Mouse (Mus musculus) MEL (cell line): ENCODE measurements around the gene Gle1.

Experiments
- CTCF ChIP-seq, 3 experiments: IDR thresholded peaks in 2 of 3; conservative IDR thresholded peaks in 1 of 3; 2 replicates each; pipeline ENCODE4 v1.5.1; 2011 to 2012; ENCODE audit warnings: low read length in 3 of 3, low read depth in 2 of 3, mild to moderate bottlenecking in 2 of 3, improper control_type of control experiment in 1 of 3, inconsistent platforms in 1 of 3, mixed read lengths in 1 of 3, moderate library complexity in 1 of 3; ENCODE audit not compliant: control insufficient read depth in 1 of 3, insufficient read depth in 1 of 3, poor library complexity in 1 of 3, severe bottlenecking in 1 of 3
- NRF1 ChIP-seq: IDR thresholded peaks from 2 replicates; pipeline ENCODE4 v1.6.1; 2014; ENCODE audit warnings: low read depth, mild to moderate bottlenecking, inconsistent platforms, low read length, improper control_type of control experiment, moderate library complexity; ENCODE audit not compliant: poor library complexity, insufficient read depth, severe bottlenecking

DNA sequence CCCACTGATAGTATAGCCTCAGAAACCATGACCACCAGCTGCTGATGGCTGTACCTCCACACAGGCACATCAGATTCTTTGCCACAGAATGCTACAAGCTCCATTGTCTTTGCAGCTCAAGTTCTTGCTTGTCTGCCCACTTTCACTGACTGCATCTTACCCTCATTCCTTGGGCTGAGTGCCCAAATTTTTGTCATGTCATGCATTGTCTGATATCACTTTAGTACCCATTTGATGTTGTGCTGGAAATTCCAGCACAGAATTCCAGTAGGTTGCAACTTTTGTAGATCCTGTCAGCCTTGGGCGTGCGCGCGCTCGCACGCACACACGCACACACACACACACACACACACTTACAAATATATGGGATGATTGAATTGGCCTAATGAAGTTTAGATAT lies 26.0 kb downstream of the Gle1 start:
- no peak for TF ChIP-seq CTCF (IDR thresholded peaks at IDR 0.05 in 2 of 3, conservative IDR thresholded peaks at IDR 0.05 in 1 of 3; ENCODE audit: control insufficient read depth in 1 of 3, insufficient read depth in 1 of 3, low read depth in 2 of 3, low read length in 3 of 3, poor library complexity in 1 of 3, severe bottlenecking in 1 of 3)
- no peak for TF ChIP-seq NRF1
